Mouse (Mus musculus) liver, adult 2 months (tissue): ENCODE measurements around the gene Suz12. TPM values are rescaled to one million over a fixed set of nuclear protein-coding genes. Genes with fewer than 3 reads are reported as not detected.

ENCODE experiments used
- DNase-seq: peaks from one replicate; pipeline ENCODE4 v3.0.0-alpha.2; 2011; ENCODE audit warnings: low read depth, low spot score; ENCODE audit errors: extremely low read depth
- H3K27ac ChIP-seq: fragments of 200-500 bp; replicated peaks from 2 replicates; pipeline ENCODE4 v1.5.1; 2012; ENCODE audit warnings: low read depth, mild to moderate bottlenecking, control low read depth, inconsistent platforms, low read length; ENCODE audit not compliant: insufficient read depth
- H3K27me3 ChIP-seq: fragments of 200-500 bp; 2 replicates; pipeline ENCODE4 v1.6.1; 2012; ENCODE audit warnings: mild to moderate bottlenecking, moderate library complexity, low read length, inconsistent platforms; ENCODE audit not compliant: control insufficient read depth, insufficient read depth
- H3K36me3 ChIP-seq: fragments of 200-500 bp; 2 replicates; pipeline ENCODE4 v1.6.1; 2012; ENCODE audit warnings: low read length, inconsistent platforms; ENCODE audit not compliant: control insufficient read depth, insufficient read depth
- H3K4me1 ChIP-seq: fragments of 200-500 bp; 2 replicates; pipeline ENCODE4 v1.6.1; 2011; ENCODE audit warnings: low read length; ENCODE audit not compliant: control insufficient read depth, insufficient read depth
- H3K4me3 ChIP-seq: fragments of 200-500 bp; 2 replicates; pipeline ENCODE4 v1.5.1; 2011; ENCODE audit warnings: low read depth, mild to moderate bottlenecking, control low read depth, low read length, moderate library complexity; ENCODE audit not compliant: insufficient read depth
- H3K79me2 ChIP-seq: fragments of 200-500 bp; 2 replicates; pipeline ENCODE4 v1.6.1; 2012; ENCODE audit warnings: inconsistent platforms, mild to moderate bottlenecking, low read length, moderate library complexity; ENCODE audit not compliant: control insufficient read depth, insufficient read depth
- H3K9ac ChIP-seq: fragments of 200-500 bp; 2 replicates; pipeline ENCODE4 v1.6.1; 2012; ENCODE audit warnings: low read depth, mild to moderate bottlenecking, control low read depth, inconsistent platforms, low read length
- CTCF ChIP-seq: fragments of 200-500 bp; IDR thresholded peaks from 2 replicates; pipeline ENCODE4 v1.5.1; 2011; ENCODE audit warnings: low read depth, low read length, control low read depth
- POLR2A ChIP-seq: fragments of 200-500 bp; IDR thresholded peaks from 2 replicates; pipeline ENCODE4 v1.6.1; 2011; ENCODE audit warnings: low read length, control low read depth; ENCODE audit not compliant: insufficient read depth; ENCODE audit errors: extremely low read depth
- WGBS: fragments of 180-500 bp; shearing (Covaris S2); methylation state at CpG from one replicate; pipeline ENCODE4 v1.1.7; 2018; 5-methylcytosine and 5-hydroxymethylcytosine counted together
- polyA plus RNA-seq: library from polyadenylated mRNA; depleted of rRNA; stranded (reverse); fragments of >200 nt; gene quantifications from 2 replicates; pipeline ENCODE4 v1.2.3, GENCODE M21; 2012
- total RNA-seq: library from RNA; depleted of rRNA; stranded (reverse); fragments of >200 nt; gene quantifications from 2 replicates; pipeline ENCODE4 v1.2.3, GENCODE M21; 2014

The Suz12 gene
- total and polyA plus RNA-seq, 2 experiments: 2.5 to 14.5 TPM

GRCm38 (mm10) chr11:79962125-79962876, 30.6 kb upstream of the Suz12 start, which contains the start of gene Utp6:
TSS of gene Utp6 (minus strand) at chr11:79962390.
- H3K4me1 ChIP-seq: peaks cover 3% of the 10 kb centered on the region; the same call in 1 of the 2 replicates
- H3K27me3 ChIP-seq: no peaks in the 10 kb centered on the region
- peaks cover 12% of the 10 kb centered on the region for H3K36me3 ChIP-seq
- H3K9ac ChIP-seq: peak within 1 kb of the TSS; percentile 64
- peak within 1 kb of the TSS; percentile 71 for H3K4me3 ChIP-seq
- no peaks in the 10 kb centered on the region; the same call in 1 of the 2 replicates for H3K79me2 ChIP-seq
- WGBS: under 1% methylated on average over 46 of the region's 46 CpGs
- H3K27ac ChIP-seq: peak within 1 kb of the TSS; percentile 14
- TF ChIP-seq POLR2A (0 out of 2 replicates have a peak, but pooled peaks have one; percentile 58), CTCF (peak; percentile 81)
- DNase-seq: peak; percentile 92

DNA sequence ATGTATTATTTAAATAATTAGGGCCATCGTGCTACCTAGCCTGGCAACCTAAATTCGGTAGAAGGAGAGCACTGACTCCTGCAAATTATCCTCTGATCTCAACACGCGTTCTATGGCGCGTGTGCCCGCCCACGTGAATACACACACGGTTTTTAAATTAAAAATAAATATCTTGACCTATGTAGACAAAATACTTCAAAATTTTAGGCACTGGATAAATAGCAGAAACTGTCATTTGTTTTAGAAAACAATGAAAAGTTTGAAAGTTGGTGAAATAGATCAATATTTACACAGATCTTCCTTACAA, 30.1 kb upstream of the Suz12 start:
- 4% methylated on average over 9 of the region's 9 CpGs for WGBS
- no peak for DNase-seq
- TF ChIP-seq CTCF (no peak), POLR2A (no peak)
- Histone ChIP-seq H3K27me3 (no peaks in the 10 kb centered on the region), H3K27ac (no peak overlapping the region), H3K9ac (no peak overlapping the region), H3K4me1 (peaks cover 3% of the 10 kb centered on the region; the same call in 1 of the 2 replicates), H3K4me3 (peak overlapping the region; percentile 54; the same call in 1 of the 2 replicates), H3K79me2 (no peaks in the 10 kb centered on the region; the same call in 1 of the 2 replicates), H3K36me3 (peaks cover 11% of the 10 kb centered on the region)

DNA sequence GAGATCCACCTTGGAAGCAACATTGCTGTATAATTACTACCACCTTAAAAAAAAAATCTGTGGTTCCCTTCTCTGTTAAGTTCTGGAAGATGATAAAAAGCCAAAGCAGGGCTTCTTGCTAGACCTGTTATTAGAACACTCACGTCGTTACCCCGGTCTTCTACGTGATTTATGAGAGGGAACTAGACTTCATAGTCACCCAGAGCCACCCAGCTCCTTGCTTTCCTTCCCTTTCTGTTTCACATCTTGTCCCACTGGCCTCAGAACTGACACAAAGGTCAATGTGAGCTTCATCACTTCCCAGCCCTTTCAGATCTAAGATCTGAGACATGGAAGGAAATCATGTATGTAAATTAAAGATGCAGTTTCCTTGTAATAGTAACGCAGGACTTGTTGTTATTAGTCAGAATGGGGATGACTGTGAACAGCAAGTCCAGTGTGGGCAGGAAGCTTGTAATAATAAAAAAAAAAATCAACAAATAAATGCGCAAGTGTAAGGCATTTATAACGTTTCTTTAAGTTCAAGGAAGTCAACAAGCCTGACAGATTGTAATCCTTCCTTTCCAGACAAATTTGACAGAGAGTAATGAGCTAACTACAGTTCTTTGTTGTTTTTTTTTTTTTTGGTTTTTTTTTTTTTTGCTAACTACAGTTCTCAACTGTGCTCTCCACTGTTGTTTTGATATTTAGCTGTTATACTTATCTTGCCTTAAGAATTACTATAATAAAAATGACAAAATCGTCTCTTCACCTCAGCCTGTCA, 29.5 kb upstream of the Suz12 start:
- no peaks in the 10 kb centered on the region; the same call in 1 of the 2 replicates for H3K79me2 ChIP-seq
- H3K4me3 ChIP-seq: no peak overlapping the region
- no peak overlapping the region for H3K27ac ChIP-seq
- no peaks in the 10 kb centered on the region for H3K27me3 ChIP-seq
- WGBS: 60% methylated on average over 8 of the region's 8 CpGs
- peak; percentile 10 for DNase-seq
- peaks cover 3% of the 10 kb centered on the region; the same call in 1 of the 2 replicates for H3K4me1 ChIP-seq
- H3K36me3 ChIP-seq: peaks cover 7% of the 10 kb centered on the region
- TF ChIP-seq POLR2A (no peak), CTCF (no peak)
- no peak overlapping the region for H3K9ac ChIP-seq

DNA sequence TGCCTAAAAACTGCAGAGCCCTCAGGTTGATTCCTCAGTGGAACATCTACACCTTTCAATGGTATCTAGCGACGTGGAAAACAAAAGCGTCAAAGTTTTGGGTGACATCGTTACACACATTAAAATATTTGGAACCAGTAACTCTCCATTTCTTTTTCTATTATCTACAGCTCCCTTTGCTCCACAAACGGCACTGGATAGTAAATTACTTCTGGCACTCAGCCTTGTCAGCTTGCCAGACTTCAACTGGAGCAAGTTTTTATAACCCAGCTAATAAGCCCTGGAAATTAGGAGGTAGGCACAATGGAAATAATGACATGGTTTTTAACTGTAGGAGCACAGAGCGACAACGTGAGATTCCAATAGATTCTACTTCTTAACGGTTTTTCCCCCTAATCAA, 27.0 kb upstream of the Suz12 start:
- 56% methylated on average over 8 of the region's 8 CpGs for WGBS
- Histone ChIP-seq H3K36me3 (no peaks in the 10 kb centered on the region), H3K27ac (no peak overlapping the region), H3K4me3 (no peak overlapping the region), H3K79me2 (no peaks in the 10 kb centered on the region; the same call in 1 of the 2 replicates), H3K4me1 (peaks cover 3% of the 10 kb centered on the region; the same call in 1 of the 2 replicates), H3K27me3 (no peaks in the 10 kb centered on the region), H3K9ac (no peak overlapping the region)
- no peak for TF ChIP-seq POLR2A
- peak; percentile 10 for DNase-seq

DNA sequence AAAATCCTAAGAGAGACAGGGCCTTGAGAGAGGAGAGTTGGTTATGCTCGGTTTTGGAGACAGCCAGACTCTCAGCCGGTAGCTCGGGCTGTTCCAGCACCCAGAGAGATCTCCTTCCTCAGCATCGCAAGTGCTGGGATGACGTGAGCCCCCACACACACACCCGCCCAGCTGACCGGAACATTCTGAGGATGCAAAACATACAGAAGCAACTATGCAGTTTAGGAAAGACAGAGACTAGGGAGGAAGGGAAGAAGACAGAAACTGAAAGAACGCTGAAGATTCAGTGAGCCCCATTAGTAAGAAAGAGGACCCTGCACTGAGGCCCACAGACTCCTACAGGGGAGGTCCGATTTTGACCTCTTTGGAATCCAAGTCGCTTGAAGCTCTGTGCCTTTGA, 25.2 kb upstream of the Suz12 start:
- Histone ChIP-seq H3K36me3 (no peaks in the 10 kb centered on the region), H3K27ac (no peak overlapping the region), H3K9ac (no peak overlapping the region), H3K4me3 (no peak overlapping the region), H3K4me1 (no peaks in the 10 kb centered on the region), H3K27me3 (no peaks in the 10 kb centered on the region), H3K79me2 (no peaks in the 10 kb centered on the region)
- no peak for DNase-seq
- 84% methylated on average over 10 of the region's 10 CpGs for WGBS
- no peak for TF ChIP-seq CTCF
- no peak for TF ChIP-seq POLR2A
